Mouse (Mus musculus) liver, embryonic 12.5 days (tissue): ENCODE results near the gene Nfrkb. TPM values are rescaled to one million over a fixed set of nuclear protein-coding genes. Genes with fewer than 3 reads are reported as not detected.
A peak's percentile ranks its signal among the peaks of the same experiment; 100 is the strongest.

ENCODE experiments used
- ATAC-seq: fragments of 200-750 bp; cut with Nextera tagmentation; 2 replicates; pipeline ENCODE4 v1.8.0; 2017; ENCODE audit warnings: moderate number of reproducible peaks, mild to moderate bottlenecking, moderate library complexity
- H3K27ac ChIP-seq: fragments of 300-500 bp; sonication (generic); 2 replicates; pipeline ENCODE4 v1.5.1; 2016; ENCODE audit warnings: mild to moderate bottlenecking
- H3K27me3 ChIP-seq: fragments of 300-500 bp; sonication (generic); replicated peaks from 2 replicates; pipeline ENCODE4 v1.6.1; 2016; ENCODE audit warnings: mild to moderate bottlenecking, moderate library complexity
- H3K36me3 ChIP-seq: fragments of 300-500 bp; sonication (generic); 2 replicates; pipeline ENCODE4 v1.6.1; 2016; ENCODE audit warnings: mild to moderate bottlenecking, moderate library complexity
- H3K4me1 ChIP-seq: fragments of 300-500 bp; sonication (generic); 2 replicates; pipeline ENCODE4 v1.6.1; 2016
- H3K4me2 ChIP-seq: fragments of 300-500 bp; sonication (generic); 2 replicates; pipeline ENCODE4 v1.6.1; 2016; ENCODE audit warnings: mild to moderate bottlenecking, moderate library complexity
- H3K4me3 ChIP-seq: fragments of 300-500 bp; sonication (generic); 2 replicates; pipeline ENCODE4 v1.5.1; 2016; ENCODE audit warnings: mild to moderate bottlenecking, moderate library complexity
- H3K9ac ChIP-seq: fragments of 300-500 bp; sonication (generic); 2 replicates; pipeline ENCODE4 v1.6.1; 2016; ENCODE audit warnings: mild to moderate bottlenecking, moderate library complexity
- H3K9me3 ChIP-seq: fragments of 300-500 bp; sonication (generic); replicated peaks from 2 replicates; pipeline ENCODE4 v1.6.1; 2016; ENCODE audit warnings: mild to moderate bottlenecking, moderate library complexity
- WGBS: fragments of 180-500 bp; shearing (Covaris S2); methylation state at CpG from one replicate; pipeline ENCODE4 v1.1.7; 2016; ENCODE audit not compliant: insufficient replicate concordance; 5-methylcytosine and 5-hydroxymethylcytosine counted together
- polyA plus RNA-seq: library from polyadenylated mRNA; unstranded; fragments of >200 nt; fragmentation: Nextera tagmentation; extraction: Ambion mirVana; gene quantifications from 2 replicates; pipeline ENCODE4 v1.2.1, GENCODE M21; 2016

Nfrkb gene
- polyA plus RNA-seq, 1 experiment from 2014 or later = 8.6 TPM

GRCm38 (mm10) chr9:31384786-31385499, 1.0 kb upstream of the Nfrkb start:
- peak overlapping the region; percentile 94 for H3K4me3 ChIP-seq
- H3K9ac ChIP-seq = peak overlapping the region; percentile 95; the same call in 1 of the 2 replicates

GRCm38 (mm10) chr9:31385500-31385869, 507 bp upstream of the Nfrkb start:
- Histone ChIP-seq H3K36me3 (peaks cover 16% of the 10 kb centered on the region), H3K27me3 (no peaks in the 10 kb centered on the region), H3K27ac (no peak overlapping the region), H3K4me3 (peak overlapping the region; percentile 94), H3K4me2 (peak overlapping the region; percentile 80), H3K9ac (peak overlapping the region; percentile 95), H3K9me3 (no peaks in the 10 kb centered on the region), H3K4me1 (peaks cover 31% of the 10 kb centered on the region)
- peak; percentile 43 for ATAC-seq
- WGBS = 26% methylated on average over 4 of the region's 4 CpGs

More at GRCm38 (mm10) chr9:31384786-31385499, 1.0 kb upstream of the Nfrkb start:
- Histone ChIP-seq H3K27me3 (no peaks in the 10 kb centered on the region), H3K4me1 (peaks cover 31% of the 10 kb centered on the region), H3K9me3 (no peaks in the 10 kb centered on the region), H3K36me3 (peaks cover 12% of the 10 kb centered on the region), H3K4me2 (peak overlapping the region; percentile 80), H3K27ac (no peak overlapping the region)
- WGBS = 78% methylated on average over 17 of the region's 17 CpGs
- ATAC-seq = no peak

- H3K4me2 ChIP-seq = peak overlapping the region; percentile 80
- peaks cover 31% of the 10 kb centered on the region for H3K4me1 ChIP-seq
- H3K9me3 ChIP-seq = no peaks in the 10 kb centered on the region
- H3K9ac ChIP-seq = peak overlapping the region; percentile 95
- ATAC-seq = peak; percentile 60
- H3K27me3 ChIP-seq = no peaks in the 10 kb centered on the region
- peaks cover 27% of the 10 kb centered on the region for H3K36me3 ChIP-seq
- 8% methylated on average over 43 of the region's 44 CpGs for WGBS
- peak overlapping the region; percentile 79 for H3K27ac ChIP-seq
- H3K4me3 ChIP-seq = peak overlapping the region; percentile 94
Measured at GRCm38 (mm10) chr9:31386368-31387180, 582 bp downstream of the Nfrkb start.

GRCm38 (mm10) chr9:31387206-31387605, 1.2 kb downstream of the Nfrkb start:
- Histone ChIP-seq H3K4me1 (peaks cover 31% of the 10 kb centered on the region), H3K36me3 (peaks cover 33% of the 10 kb centered on the region), H3K9me3 (no peaks in the 10 kb centered on the region), H3K27me3 (no peaks in the 10 kb centered on the region), H3K4me3 (peak overlapping the region; percentile 94), H3K9ac (peak overlapping the region; percentile 95), H3K27ac (no peak overlapping the region), H3K4me2 (peak overlapping the region; percentile 80)
- WGBS = 68% methylated on average over 5 of the region's 5 CpGs
- no peak for ATAC-seq

- Histone ChIP-seq H3K4me1 (no peaks in the 10 kb centered on the region), H3K9me3 (no peaks in the 10 kb centered on the region), H3K36me3 (peaks cover 100% of the 10 kb centered on the region), H3K27me3 (no peaks in the 10 kb centered on the region), H3K9ac (no peak overlapping the region), H3K4me2 (no peak overlapping the region), H3K27ac (no peak overlapping the region), H3K4me3 (no peak overlapping the region)
- WGBS = 54% methylated on average over 4 of the region's 4 CpGs
- ATAC-seq = no peak
Measured at GRCm38 (mm10) chr9:31400441-31400840, 14.4 kb downstream of the Nfrkb start.

GRCm38 (mm10) chr9:31404311-31404710, 18.3 kb downstream of the Nfrkb start:
- Histone ChIP-seq H3K27ac (no peak overlapping the region), H3K9me3 (no peaks in the 10 kb centered on the region), H3K36me3 (peaks cover 92% of the 10 kb centered on the region), H3K27me3 (no peaks in the 10 kb centered on the region), H3K4me3 (no peak overlapping the region), H3K4me2 (no peak overlapping the region), H3K9ac (no peak overlapping the region), H3K4me1 (no peaks in the 10 kb centered on the region)
- no peak for ATAC-seq
- 83% methylated on average over 2 of the region's 2 CpGs for WGBS

- WGBS = 53% methylated on average over 6 of the region's 6 CpGs
- Histone ChIP-seq H3K27me3 (no peaks in the 10 kb centered on the region), H3K9me3 (no peaks in the 10 kb centered on the region), H3K9ac (no peak overlapping the region), H3K36me3 (peaks cover 92% of the 10 kb centered on the region), H3K4me1 (no peaks in the 10 kb centered on the region), H3K27ac (no peak overlapping the region), H3K4me2 (no peak overlapping the region), H3K4me3 (no peak overlapping the region)
- ATAC-seq = 0 out of 2 replicates have a peak, but pooled peaks have one; percentile 35
Measured at GRCm38 (mm10) chr9:31405217-31405616, 19.2 kb downstream of the Nfrkb start.

GRCm38 (mm10) chr9:31412165-31412564, 26.2 kb downstream of the Nfrkb start:
- H3K4me3 ChIP-seq = no peak overlapping the region
- H3K4me2 ChIP-seq = no peak overlapping the region
- H3K27me3 ChIP-seq = no peaks in the 10 kb centered on the region
- peaks cover 94% of the 10 kb centered on the region for H3K36me3 ChIP-seq
- no peak for ATAC-seq
- WGBS = 63% methylated on average over 4 of the region's 4 CpGs
- H3K9me3 ChIP-seq = no peaks in the 10 kb centered on the region
- no peak overlapping the region for H3K27ac ChIP-seq
- H3K9ac ChIP-seq = no peak overlapping the region
- H3K4me1 ChIP-seq = no peaks in the 10 kb centered on the region

GRCm38 (mm10) chr9:31418821-31419220, 32.8 kb downstream of the Nfrkb start:
- Histone ChIP-seq H3K9me3 (no peaks in the 10 kb centered on the region), H3K36me3 (peaks cover 85% of the 10 kb centered on the region), H3K4me1 (peaks cover 19% of the 10 kb centered on the region), H3K27me3 (no peaks in the 10 kb centered on the region), H3K4me3 (no peak overlapping the region), H3K4me2 (no peak overlapping the region), H3K27ac (no peak overlapping the region), H3K9ac (no peak overlapping the region)
- ATAC-seq = no peak
- 73% methylated on average over 1 of the region's 1 CpGs for WGBS

- peaks cover 56% of the 10 kb centered on the region for H3K36me3 ChIP-seq
- peaks cover 19% of the 10 kb centered on the region for H3K4me1 ChIP-seq
- H3K4me3 ChIP-seq = no peak overlapping the region
- H3K27ac ChIP-seq = peak overlapping the region; percentile 27; the same call in 1 of the 2 replicates
- peak overlapping the region; percentile 34 for H3K4me2 ChIP-seq
- 39% methylated on average over 5 of the region's 5 CpGs for WGBS
- no peak overlapping the region for H3K9ac ChIP-seq
- no peaks in the 10 kb centered on the region for H3K27me3 ChIP-seq
- peak; percentile 96 for ATAC-seq
- no peaks in the 10 kb centered on the region for H3K9me3 ChIP-seq
Measured at GRCm38 (mm10) chr9:31422143-31422542, 36.2 kb downstream of the Nfrkb start.

- Histone ChIP-seq H3K4me2 (no peak overlapping the region), H3K9ac (no peak overlapping the region), H3K27me3 (no peaks in the 10 kb centered on the region), H3K4me1 (no peaks in the 10 kb centered on the region), H3K9me3 (no peaks in the 10 kb centered on the region), H3K4me3 (no peak overlapping the region), H3K36me3 (peaks cover under 1% of the 10 kb centered on the region; the same call in 1 of the 2 replicates), H3K27ac (no peak overlapping the region)
- no peak for ATAC-seq
- 81% methylated on average over 7 of the region's 7 CpGs for WGBS
Measured at GRCm38 (mm10) chr9:31428971-31429370, 43.0 kb downstream of the Nfrkb start.

- H3K27me3 ChIP-seq = no peaks in the 10 kb centered on the region
- H3K9me3 ChIP-seq = no peaks in the 10 kb centered on the region
- no peak for ATAC-seq
Measured at GRCm38 (mm10) chr9:31430011-31430410, 44.0 kb downstream of the Nfrkb start.

More at GRCm38 (mm10) chr9:31430011-31430410, 44.0 kb downstream of the Nfrkb start:
- Histone ChIP-seq H3K9ac (no peak overlapping the region), H3K4me3 (no peak overlapping the region), H3K36me3 (no peaks in the 10 kb centered on the region), H3K4me1 (no peaks in the 10 kb centered on the region), H3K27ac (no peak overlapping the region), H3K4me2 (no peak overlapping the region)
- 60% methylated on average over 9 of the region's 9 CpGs for WGBS
